Mouse (Mus musculus) v-Abl transformed pro-B cells (cell line): ENCODE measurements around the gene Got2.

Experiments used
- in situ Hi-C, 2 experiments: fragments of 400-800 bp; cut with MboI; formaldehyde crosslinking; loops; one replicate each; pipeline ENCODE4 v1.15.1; 2025; ENCODE audit not compliant: unreplicated experiment in 2 of 2

The Got2 gene

DNA sequence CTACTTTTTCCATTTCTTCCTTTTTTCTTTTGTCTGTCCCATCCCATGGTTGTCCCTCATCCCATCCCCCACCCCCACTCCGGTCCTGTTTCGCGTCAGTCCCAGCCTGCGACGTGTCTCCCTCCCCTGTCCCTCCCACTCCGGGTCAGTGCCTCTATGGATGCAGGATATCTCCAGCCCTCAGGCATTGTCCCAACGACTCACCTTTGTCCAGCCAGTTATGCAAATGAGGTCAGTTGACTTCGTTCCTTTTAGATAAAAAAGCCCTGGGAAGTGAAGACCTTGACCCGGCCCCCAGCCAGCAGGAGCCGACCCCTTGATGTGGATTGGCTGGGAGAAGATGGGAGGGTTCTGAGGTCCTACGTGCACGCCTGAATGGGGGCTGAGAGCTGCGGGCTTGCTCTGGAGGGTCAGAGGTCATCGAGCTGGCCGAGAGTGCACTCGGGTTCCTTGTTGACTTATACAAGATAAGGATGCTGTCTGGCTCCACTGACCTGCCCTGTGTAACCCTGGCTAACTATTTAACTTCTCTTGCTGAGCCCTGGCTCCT is 54.8 kb downstream of the Got2 start:
- in situ Hi-C loops: loop anchor here (5.0 to 25.0 kb wide), 5 partner anchors 121 to 496 kb away; partner anchors contain the start of genes Usb1 (in 1 of the 2) and Zfp319 (in 1 of the 2)

DNA sequence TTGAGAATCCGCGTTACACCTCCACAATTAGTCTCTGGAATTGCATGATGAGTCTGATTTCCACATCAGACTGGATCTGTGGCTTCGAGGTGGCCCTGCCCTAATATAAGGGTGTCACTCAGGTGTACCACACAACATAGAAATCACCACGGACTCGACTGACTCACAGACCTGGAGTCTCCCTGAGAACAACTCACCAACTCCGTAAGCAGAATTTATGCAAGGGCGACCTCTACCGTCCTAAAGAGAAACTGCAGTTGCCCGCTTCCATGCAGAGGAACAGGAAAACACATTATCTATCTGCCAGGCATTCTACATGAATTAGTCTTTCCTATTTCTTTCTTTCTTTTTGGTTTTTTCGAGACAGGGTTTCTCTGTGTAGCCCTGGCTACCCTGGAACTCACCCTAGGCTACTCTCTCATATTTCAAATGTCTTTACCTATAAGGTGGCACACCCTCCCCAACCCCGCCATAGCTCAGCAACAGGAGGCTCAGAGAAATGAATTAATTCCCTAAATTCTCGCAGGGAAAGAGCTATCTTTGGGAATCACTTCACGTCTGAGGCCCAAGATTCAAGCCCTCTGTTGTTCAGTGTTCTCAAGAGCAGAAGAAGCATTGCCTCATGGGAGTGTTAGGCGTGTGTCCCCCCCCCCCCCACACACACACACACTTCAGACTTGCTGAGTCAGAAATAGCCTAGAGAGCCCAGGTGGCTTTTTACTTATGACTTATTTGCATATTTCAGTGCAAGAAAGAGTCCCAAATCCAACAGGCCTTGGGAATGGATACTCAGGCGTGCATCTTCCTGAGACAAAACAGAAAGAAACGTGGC is 55.5 kb downstream of the Got2 start:
- in situ Hi-C loops: loop anchor here (5.0 to 25.0 kb wide), 5 partner anchors 121 to 496 kb away; partner anchors contain the start of genes Usb1 (in 1 of the 2) and Zfp319 (in 1 of the 2)

- in situ Hi-C loops: loop anchor here (5.0 to 25.0 kb wide), 5 partner anchors 118 to 493 kb away; partner anchors contain the start of genes Usb1 (in 1 of the 2) and Zfp319 (in 1 of the 2)
These were observed 58.2 kb downstream of the Got2 start for GRCm38 (mm10) chr8:95830144-95830543.

GRCm38 (mm10) chr8:95825162-95825561 is 63.2 kb downstream of the Got2 start, which contains the start of gene Sap18b:
Sap18b (plus strand) TSS chr8:95825346.
- in situ Hi-C loops: loop anchor here in 1 of 2 experiments (25.0 kb wide), 1 partner anchor 488 kb away; the partner anchor contains the start of genes Usb1 and Zfp319

DNA sequence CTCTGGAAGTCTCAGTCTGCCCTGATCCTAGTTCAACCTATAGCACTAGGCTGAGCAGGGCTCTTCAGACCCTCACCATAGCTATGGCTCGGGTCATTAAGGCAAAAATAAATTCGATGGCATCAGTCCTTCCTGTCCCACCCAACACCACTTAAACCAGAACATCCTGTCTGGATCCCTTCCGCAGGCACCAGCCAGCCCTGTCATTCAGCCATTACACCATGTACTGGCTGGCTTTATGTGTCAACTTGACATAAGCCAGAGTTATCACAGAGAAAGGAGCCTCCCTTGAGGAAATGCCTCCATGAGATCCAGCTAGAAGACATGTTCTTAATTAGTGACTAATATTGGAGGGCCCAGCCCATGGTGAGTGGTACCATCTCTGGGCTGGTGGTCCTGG is 65.6 kb downstream of the Got2 start:
- in situ Hi-C loops: loop anchor here in 1 of 2 experiments (25.0 kb wide), 1 partner anchor 485 kb away; the partner anchor contains the start of genes Usb1 and Zfp319

DNA sequence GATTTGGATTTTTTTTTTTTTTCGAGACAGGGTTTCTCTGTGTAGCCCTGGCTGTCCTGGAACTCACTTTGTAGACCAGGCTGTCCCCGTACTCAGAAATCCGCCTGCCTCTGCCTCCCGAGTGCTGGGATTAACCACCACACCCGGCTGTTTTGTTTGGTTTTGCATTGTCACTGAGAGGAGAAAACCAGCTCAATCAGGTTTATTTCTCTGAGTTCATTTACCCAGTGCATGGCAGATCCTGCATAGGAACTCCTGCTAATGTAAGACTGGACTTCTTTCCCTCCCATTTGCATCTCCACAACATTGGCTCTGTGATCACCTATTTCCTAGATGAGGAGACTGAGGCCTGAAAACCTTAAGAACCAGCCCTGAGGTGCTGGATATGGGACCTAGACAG is 66.3 kb downstream of the Got2 start:
- in situ Hi-C loops: loop anchor here in 1 of 2 experiments (25.0 kb wide), 1 partner anchor 485 kb away; the partner anchor contains the start of genes Usb1 and Zfp319

GRCm38 (mm10) chr8:95821266-95821665 is 67.1 kb downstream of the Got2 start:
- in situ Hi-C loops: loop anchor here in 1 of 2 experiments (25.0 kb wide), 1 partner anchor 484 kb away; the partner anchor contains the start of genes Usb1 and Zfp319

DNA sequence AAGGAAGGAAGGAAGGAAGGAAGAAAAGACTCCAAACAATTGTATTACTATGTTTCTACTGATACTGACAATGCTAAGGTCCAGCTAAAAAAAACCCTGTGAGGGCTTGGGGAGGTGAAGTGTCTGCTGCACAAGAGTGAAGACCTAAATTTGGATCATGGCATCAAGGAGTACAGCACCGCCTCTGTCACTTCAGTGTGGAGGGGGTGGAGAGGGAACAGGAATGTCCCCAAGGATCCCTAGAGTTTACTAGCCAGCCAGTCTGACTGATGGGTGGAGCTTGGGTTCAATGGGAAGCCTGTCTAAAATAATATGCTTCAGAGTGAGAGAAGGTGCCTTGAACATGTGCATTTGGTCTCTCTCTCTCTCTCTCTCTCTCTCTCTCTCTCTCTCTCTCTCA is 70.1 kb downstream of the Got2 start:
- in situ Hi-C loops: loop anchor here in 1 of 2 experiments (25.0 kb wide), 1 partner anchor 481 kb away; the partner anchor contains the start of genes Usb1 and Zfp319

DNA sequence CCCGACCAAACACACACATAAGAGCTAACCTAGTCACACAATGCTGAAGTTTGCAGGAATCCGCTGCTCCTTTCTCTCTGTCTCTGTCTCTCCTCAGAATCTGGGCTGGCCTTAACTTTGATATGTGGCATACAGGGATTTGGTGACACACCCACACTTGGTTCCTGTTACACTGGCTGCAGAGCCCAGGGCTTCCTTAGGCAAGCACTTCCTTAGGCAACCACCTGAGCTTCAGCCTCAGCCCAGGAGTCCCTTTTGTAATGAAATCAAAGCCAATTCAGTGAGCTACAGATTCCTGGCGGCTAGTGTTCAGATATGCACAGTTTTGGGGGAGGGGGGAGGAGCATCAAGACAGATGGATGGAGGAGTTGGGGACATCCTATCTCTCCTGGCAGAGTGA is 70.8 kb downstream of the Got2 start:
- in situ Hi-C loops: loop anchor here in 1 of 2 experiments (25.0 kb wide), 1 partner anchor 480 kb away; the partner anchor contains the start of genes Usb1 and Zfp319

- in situ Hi-C loops: loop anchor here in 1 of 2 experiments (25.0 kb wide), 1 partner anchor 479 kb away; the partner anchor contains the start of genes Usb1 and Zfp319
These were observed 72.2 kb downstream of the Got2 start for GRCm38 (mm10) chr8:95816044-95816708.
